Mouse (Mus musculus) cerebellum, adult 2 months (tissue): Measurements from ENCODE around the gene Slc15a5.

ENCODE experiments used
- CTCF ChIP-seq: fragments of 200-500 bp; IDR thresholded peaks from 2 replicates; pipeline ENCODE4 v1.5.1; 2011; ENCODE audit warnings: low read depth, mild to moderate bottlenecking, control low read depth, low read length, moderate library complexity, borderline replicate concordance; ENCODE audit not compliant: insufficient read depth
- POLR2A ChIP-seq: fragments of 200-500 bp; IDR thresholded peaks from 2 replicates; pipeline ENCODE4 v1.6.1; 2011; ENCODE audit warnings: low read length, control low read depth, borderline replicate concordance; ENCODE audit not compliant: insufficient read depth

DNA sequence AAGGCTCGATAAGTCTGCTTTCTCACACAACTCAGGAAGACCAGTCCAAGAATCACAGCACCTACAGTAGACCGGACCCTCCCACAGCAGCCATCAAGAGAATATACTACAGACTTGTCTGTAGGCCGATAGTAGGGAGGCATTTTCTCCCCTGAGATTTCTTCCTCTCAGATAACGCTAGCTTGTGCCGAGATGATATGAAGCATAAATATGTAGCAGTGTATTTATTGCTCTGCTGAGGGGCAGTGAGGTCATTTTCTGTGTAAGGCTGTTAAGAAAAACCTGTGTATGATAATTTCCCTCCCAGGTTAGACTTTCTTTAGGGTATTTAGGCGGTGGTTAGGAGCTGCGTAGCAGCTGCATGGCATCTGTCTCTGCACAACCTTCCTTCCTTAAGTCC lies 23.2 kb upstream of the Slc15a5 start:
- no peak for TF ChIP-seq CTCF
- no peak for TF ChIP-seq POLR2A
